Mouse (Mus musculus) intestine, embryonic 14.5 days (tissue): ENCODE measurements around the gene Trio. TPM values are rescaled to one million over a fixed set of nuclear protein-coding genes. Genes with fewer than 3 reads are reported as not detected.
A peak's percentile ranks its signal among the peaks of the same experiment; 100 is the strongest.

Source experiments
- ATAC-seq: fragments of 200-750 bp; cut with Nextera tagmentation; replicated peaks from 2 replicates; pipeline ENCODE4 v1.8.0; 2017; ENCODE audit warnings: low read depth, moderate number of reproducible peaks, moderate TSS enrichment, moderate library complexity; ENCODE audit not compliant: low FRiP score, low TSS enrichment
- DNase-seq: peaks from one replicate; pipeline ENCODE4 v3.0.0-alpha.2; 2018; ENCODE audit warnings: low spot score
- H3K27ac ChIP-seq: fragments of 300-500 bp; sonication (generic); 2 replicates; pipeline ENCODE4 v1.5.1; 2014; ENCODE audit warnings: low read depth, mild to moderate bottlenecking, control low read depth
- H3K27me3 ChIP-seq: fragments of 300-500 bp; sonication (generic); replicated peaks from 2 replicates; pipeline ENCODE4 v1.6.1; 2014; ENCODE audit warnings: low read length, control low read depth; ENCODE audit not compliant: control insufficient read depth, insufficient read depth
- H3K36me3 ChIP-seq: fragments of 300-500 bp; sonication (generic); 2 replicates; pipeline ENCODE4 v1.6.1; 2014; ENCODE audit warnings: low read length, control low read depth; ENCODE audit not compliant: control insufficient read depth, insufficient read depth
- H3K4me1 ChIP-seq: fragments of 300-500 bp; sonication (generic); replicated peaks from 2 replicates; pipeline ENCODE4 v1.6.1; 2014; ENCODE audit warnings: low read length, control low read depth, mixed read lengths; ENCODE audit not compliant: control insufficient read depth, insufficient read depth
- H3K4me2 ChIP-seq: fragments of 300-500 bp; sonication (generic); 2 replicates; pipeline ENCODE4 v1.6.1; 2014; ENCODE audit warnings: low read length
- H3K4me3 ChIP-seq: fragments of 300-500 bp; sonication (generic); 2 replicates; pipeline ENCODE4 v1.5.1; 2014; ENCODE audit warnings: low read depth, low read length, control low read depth, mixed read lengths
- H3K9ac ChIP-seq: fragments of 300-500 bp; sonication (generic); 2 replicates; pipeline ENCODE4 v1.6.1; 2014; ENCODE audit warnings: mild to moderate bottlenecking, low read length
- H3K9me3 ChIP-seq: fragments of 300-500 bp; sonication (generic); 2 replicates; pipeline ENCODE4 v1.6.1; 2016; ENCODE audit warnings: low read length, control low read depth; ENCODE audit not compliant: control insufficient read depth
- WGBS: fragments of 180-500 bp; shearing (Covaris S2); extraction: QIAGEN DNeasy Blood & Tissue Kit; methylation state at CpG from one replicate; pipeline ENCODE4 v1.1.7; 2014; 5-methylcytosine and 5-hydroxymethylcytosine counted together
- polyA plus RNA-seq: library from polyadenylated mRNA; unstranded; fragments of >200 nt; fragmentation: Nextera tagmentation; extraction: Ambion mirVana; gene quantifications from 2 replicates; pipeline ENCODE4 v1.2.1, GENCODE M21; 2014

Gene Trio
- polyA plus RNA-seq, 1 experiment from 2014 or later, result 34.7 TPM

GRCm38 (mm10) chr15:27759890-27760289 is 265.8 kb downstream of the Trio start:
- Histone ChIP-seq H3K4me2 (no peak overlapping the region), H3K4me1 (peaks cover 4% of the 10 kb centered on the region; the same call in 1 of the 2 replicates), H3K9me3 (no peaks in the 10 kb centered on the region), H3K36me3 (peaks cover 90% of the 10 kb centered on the region), H3K27me3 (no peaks in the 10 kb centered on the region), H3K4me3 (no peak overlapping the region), H3K27ac (0 out of 2 replicates have a peak overlapping the region, but pooled peaks have one; percentile 29), H3K9ac (no peak overlapping the region)
- ATAC-seq, result no peak
- no peak for DNase-seq
- 86% methylated on average over 5 of the region's 5 CpGs for WGBS

GRCm38 (mm10) chr15:27758680-27759079 is 267.0 kb downstream of the Trio start:
- WGBS, result 70% methylated on average over 6 of the region's 6 CpGs
- H3K9me3 ChIP-seq, result no peaks in the 10 kb centered on the region
- DNase-seq (no peak), ATAC-seq (no peak)
- peaks cover 11% of the 10 kb centered on the region for H3K4me1 ChIP-seq
- H3K9ac ChIP-seq, result no peak overlapping the region
- no peaks in the 10 kb centered on the region for H3K27me3 ChIP-seq
- no peak overlapping the region for H3K4me3 ChIP-seq
- peaks cover 88% of the 10 kb centered on the region for H3K36me3 ChIP-seq
- no peak overlapping the region for H3K4me2 ChIP-seq
- no peak overlapping the region for H3K27ac ChIP-seq

- no peak for DNase-seq
- Histone ChIP-seq H3K9me3 (no peaks in the 10 kb centered on the region), H3K4me3 (no peak overlapping the region), H3K27me3 (no peaks in the 10 kb centered on the region), H3K4me2 (no peak overlapping the region), H3K9ac (no peak overlapping the region), H3K36me3 (peaks cover 85% of the 10 kb centered on the region), H3K4me1 (peaks cover 18% of the 10 kb centered on the region), H3K27ac (no peak overlapping the region)
- WGBS, result 95% methylated on average over 11 of the region's 11 CpGs
- ATAC-seq, result no peak
Measured at GRCm38 (mm10) chr15:27756426-27756825, 269.2 kb downstream of the Trio start.

- no peak overlapping the region for H3K27ac ChIP-seq
- 79% methylated on average over 7 of the region's 7 CpGs for WGBS
Measured at GRCm38 (mm10) chr15:27754571-27755260, 270.9 kb downstream of the Trio start.

GRCm38 (mm10) chr15:27753923-27754322 is 271.7 kb downstream of the Trio start:
- Histone ChIP-seq H3K4me1 (peaks cover 14% of the 10 kb centered on the region), H3K4me3 (no peak overlapping the region), H3K9me3 (no peaks in the 10 kb centered on the region), H3K9ac (no peak overlapping the region), H3K4me2 (no peak overlapping the region), H3K27ac (no peak overlapping the region), H3K27me3 (no peaks in the 10 kb centered on the region), H3K36me3 (peaks cover 88% of the 10 kb centered on the region)
- no peak for DNase-seq
- WGBS, result 64% methylated on average over 5 of the region's 5 CpGs
- no peak for ATAC-seq

More at GRCm38 (mm10) chr15:27754571-27755260, 270.9 kb downstream of the Trio start:
- Histone ChIP-seq H3K4me3 (no peak overlapping the region), H3K36me3 (peaks cover 88% of the 10 kb centered on the region), H3K4me1 (peaks cover 14% of the 10 kb centered on the region), H3K4me2 (no peak overlapping the region), H3K27me3 (no peaks in the 10 kb centered on the region), H3K9me3 (no peaks in the 10 kb centered on the region), H3K9ac (no peak overlapping the region)
- no peak for DNase-seq
- ATAC-seq, result no peak

- H3K9ac ChIP-seq, result no peak overlapping the region
- peaks cover 88% of the 10 kb centered on the region for H3K36me3 ChIP-seq
- 69% methylated on average over 7 of the region's 7 CpGs for WGBS
- no peak overlapping the region for H3K27ac ChIP-seq
- H3K9me3 ChIP-seq, result no peaks in the 10 kb centered on the region
- no peak overlapping the region for H3K4me3 ChIP-seq
- peaks cover 14% of the 10 kb centered on the region for H3K4me1 ChIP-seq
- no peak for DNase-seq
- no peak for ATAC-seq
- no peak overlapping the region for H3K4me2 ChIP-seq
- no peaks in the 10 kb centered on the region for H3K27me3 ChIP-seq
Measured at GRCm38 (mm10) chr15:27752677-27753342, 272.8 kb downstream of the Trio start.

GRCm38 (mm10) chr15:27751612-27752405 is 273.8 kb downstream of the Trio start:
- Histone ChIP-seq H3K27me3 (no peaks in the 10 kb centered on the region), H3K9ac (no peak overlapping the region), H3K9me3 (no peaks in the 10 kb centered on the region), H3K4me3 (no peak overlapping the region), H3K36me3 (peaks cover 88% of the 10 kb centered on the region), H3K4me2 (no peak overlapping the region), H3K27ac (no peak overlapping the region), H3K4me1 (peaks cover 14% of the 10 kb centered on the region)
- ATAC-seq, result no peak; the same call in 1 of the 2 replicates
- peak; percentile 78 for DNase-seq
- 77% methylated on average over 12 of the region's 12 CpGs for WGBS

- H3K36me3 ChIP-seq, result peaks cover 90% of the 10 kb centered on the region
- DNase-seq, result no peak
- H3K9me3 ChIP-seq, result no peaks in the 10 kb centered on the region
- H3K4me2 ChIP-seq, result no peak overlapping the region
- no peak for ATAC-seq
- no peak overlapping the region for H3K9ac ChIP-seq
- no peak overlapping the region for H3K4me3 ChIP-seq
- H3K4me1 ChIP-seq, result peaks cover 7% of the 10 kb centered on the region
- no peak overlapping the region for H3K27ac ChIP-seq
- no peaks in the 10 kb centered on the region for H3K27me3 ChIP-seq
- 84% methylated on average over 8 of the region's 8 CpGs for WGBS
Measured at GRCm38 (mm10) chr15:27748739-27749138, 276.9 kb downstream of the Trio start.
